In the genomic region with DNA sequence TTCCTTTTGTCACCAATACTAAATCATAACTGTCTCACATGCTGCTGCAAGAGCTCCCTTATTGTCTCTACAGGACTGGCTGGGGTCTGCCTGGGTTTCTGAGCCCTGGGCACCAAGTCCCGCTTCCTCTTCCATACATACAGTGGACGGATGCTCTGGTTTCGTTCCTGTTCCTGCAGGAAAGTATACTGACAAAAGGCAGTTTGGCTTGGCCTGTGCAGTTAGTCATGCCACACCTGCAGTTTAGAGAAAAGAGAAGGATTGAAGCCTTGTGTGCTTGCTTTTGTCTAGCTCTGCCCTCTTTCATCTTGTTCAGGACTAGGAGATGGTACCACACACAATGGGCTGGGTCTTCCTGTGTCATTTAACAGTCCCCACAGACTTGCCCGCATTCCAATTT, we compare ENCODE assay signal across 21 mouse cellular contexts. TPM values are rescaled to one million over a fixed set of nuclear protein-coding genes. Genes with fewer than 3 reads are reported as not detected.
DNase-seq lines count a peak whose midpoint lies in the region; ATAC-seq and TF ChIP-seq lines count a peak whose summit lies in the region.
"Had no signal": no experiment of that assay in that cellular context is flagged by ENCODE, and none has a peak within 500 bp of the region (broad histone marks: within the 10 kb centered on the region; RNA-seq: fewer than 3 reads in every experiment).

No protein-coding gene starts in this region.

- H3K4me2 ChIP-seq in midbrain, embryonic 11.5 days: no peak overlapping the region
- H3K4me2 ChIP-seq in midbrain, embryonic 16.5 days (ENCODE audit: low read length): no peak overlapping the region

- no peak overlapping the region for H3K9ac ChIP-seq in heart, adult 2 months (ENCODE audit: low read depth, low read length)
- no peak overlapping the region for H3K9ac ChIP-seq in midbrain, embryonic 11.5 days (ENCODE audit: low read length)
- no peak overlapping the region for H3K9ac ChIP-seq in midbrain, embryonic 16.5 days (ENCODE audit: low read depth, low read length)

- DNase-seq in heart, adult 11 months: peak; percentile 70
- no peak for DNase-seq in heart, adult 2 months
- DNase-seq in midbrain, embryonic 11.5 days (ENCODE audit: low spot score, missing footprints): peak; percentile 72
- DNase-seq in right cerebral cortex, postnatal 36 days (ENCODE audit: low spot score in 2 of 2): no peak
- DNase-seq in adrenal gland, adult (ENCODE audit: inconsistent age in 2 of 2, low spot score in 1 of 2): no peak
- DNase-seq: adrenal gland, adult 2 months; adrenal gland, adult 8-10 months; adrenal gland, postnatal 25 days; B cell, adult 2 months; cerebellum, adult 11 months; cerebellum, adult 11-12 months; cerebellum, adult 18-20 months; cerebellum, adult 2 months had no signal

- H3K27ac ChIP-seq in heart, adult 2 months: no peak overlapping the region
- H3K27ac ChIP-seq in midbrain, embryonic 11.5 days (ENCODE audit: low read depth, low read length): no peak overlapping the region
- no peak overlapping the region for H3K27ac ChIP-seq in midbrain, embryonic 16.5 days (ENCODE audit: low read length)
- 0 out of 2 replicates have a peak overlapping the region, but pooled peaks have one; percentile 26 for H3K27ac ChIP-seq in brown adipose tissue, adult 24 weeks (replicated peaks; ENCODE audit: low read depth, low read length)

- no peaks in the 10 kb centered on the region for H3K27me3 ChIP-seq in heart, adult 2 months (ENCODE audit: control insufficient read depth, insufficient read depth, low read length)
- H3K27me3 ChIP-seq in midbrain, embryonic 11.5 days (ENCODE audit: control insufficient read depth, insufficient read depth, low read length): no peaks in the 10 kb centered on the region
- no peaks in the 10 kb centered on the region for H3K27me3 ChIP-seq in midbrain, embryonic 16.5 days (ENCODE audit: control insufficient read depth, insufficient read depth, low read depth, low read length)
- H3K27me3 ChIP-seq: Patski had no signal

- peaks cover 5% of the 10 kb centered on the region for H3K36me3 ChIP-seq in heart, adult 2 months (ENCODE audit: control insufficient read depth, insufficient read depth, low read length)
- no peaks in the 10 kb centered on the region for H3K36me3 ChIP-seq in midbrain, embryonic 11.5 days (ENCODE audit: control insufficient read depth, insufficient read depth, low read length)
- H3K36me3 ChIP-seq in midbrain, embryonic 16.5 days (ENCODE audit: control insufficient read depth, insufficient read depth, low read length): no peaks in the 10 kb centered on the region
- H3K36me3 ChIP-seq: G1E had no signal

- ATAC-seq in midbrain, embryonic 11.5 days (ENCODE audit: low FRiP score): no peak
- ATAC-seq in midbrain, embryonic 16.5 days: no peak
- peak; percentile 28 for ATAC-seq in granulocyte monocyte progenitor cell, adult 5-6 weeks (replicated peaks; ENCODE audit: poor library complexity, severe bottlenecking)
- ATAC-seq: activated CD4-positive, CD25-positive, alpha-beta regulatory T cell, adult 4 months; CD4-positive, CD25-positive, alpha-beta regulatory T cell, adult 4 months; Patski had no signal

- H3K4me3 ChIP-seq in heart, adult 2 months: no peak overlapping the region
- H3K4me3 ChIP-seq in midbrain, embryonic 11.5 days (ENCODE audit: low read depth, low read length): no peak overlapping the region
- H3K4me3 ChIP-seq in midbrain, embryonic 16.5 days (ENCODE audit: low read depth, low read length): no peak overlapping the region
- no peak overlapping the region for H3K4me3 ChIP-seq in brown adipose tissue, adult 24 weeks (ENCODE audit: insufficient read depth, low read depth, low read length)

- intact Hi-C loops in heart, adult 2 months (cut with DNase I): no loop called here

- no peak for TF ChIP-seq POLR2A in heart, adult 2 months (IDR thresholded peaks at IDR 0.05; ENCODE audit: insufficient read depth, low read depth, low read length)

- no peak for TF ChIP-seq CTCF in heart, adult 2 months (IDR thresholded peaks at IDR 0.05)

- 68% methylated on average over 4 of the region's 4 CpGs for WGBS in heart, adult 2 months
- WGBS in midbrain, embryonic 11.5 days: 95% methylated on average over 4 of the region's 4 CpGs
- WGBS in midbrain, embryonic 16.5 days: 83% methylated on average over 4 of the region's 4 CpGs

- no peak for TF ChIP-seq EP300 in heart, adult 2 months (IDR thresholded peaks at IDR 0.05; ENCODE audit: insufficient read depth, low read depth, low read length)

- peaks cover 15% of the 10 kb centered on the region for H3K4me1 ChIP-seq in heart, adult 2 months (ENCODE audit: control insufficient read depth, insufficient read depth, low read length)
- H3K4me1 ChIP-seq in midbrain, embryonic 11.5 days (ENCODE audit: control insufficient read depth, insufficient read depth, low read length): no peaks in the 10 kb centered on the region
- H3K4me1 ChIP-seq in midbrain, embryonic 16.5 days (ENCODE audit: control insufficient read depth, insufficient read depth, low read length): 0 out of 2 replicates have a peak, but pooled peaks cover 3% of the 10 kb centered on the region
- H3K4me1 ChIP-seq in brown adipose tissue, adult 24 weeks (ENCODE audit: control insufficient read depth, insufficient read depth, insufficient read length, low read length): peaks cover 16% of the 10 kb centered on the region; the same call in 1 of the 2 replicates

- no peaks in the 10 kb centered on the region for H3K79me2 ChIP-seq in heart, adult 2 months (replicated peaks; ENCODE audit: control insufficient read depth, insufficient read depth, low read length)

- no peaks in the 10 kb centered on the region for H3K9me3 ChIP-seq in midbrain, embryonic 11.5 days (ENCODE audit: control insufficient read depth, low read length)
- H3K9me3 ChIP-seq in midbrain, embryonic 16.5 days (replicated peaks; ENCODE audit: control insufficient read depth, low read length, poor library complexity, severe bottlenecking): no peaks in the 10 kb centered on the region
- H3K9me3 ChIP-seq: G1E had no signal

RNA-seq across cellular contexts. Expression of a gene that starts 41.8 kb away (rescaled TPM):
- total RNA-seq in heart, adult 2 months (2021): 10 to 100 TPM; 48.7 to 48.9 TPM
- polyA plus RNA-seq in heart, adult 2 months (2012; rRNA removed): 5.8 and 15.8 TPM in 2 replicates
- 22.7 and 26.8 TPM in 2 replicates for polyA plus RNA-seq in midbrain, embryonic 11.5 days (2014; fragmentation: Nextera tagmentation; extraction: Ambion mirVana)
- 35.9 and 39.8 TPM in 2 replicates for polyA plus RNA-seq in midbrain, embryonic 16.5 days (2015; fragmentation: Nextera tagmentation; extraction: Ambion mirVana)
- 2.5 and 3.8 TPM in 2 replicates for polyA plus RNA-seq in brown adipose tissue, adult 24 weeks (2012; ENCODE audit: insufficient read depth, insufficient read length, missing spikeins)
- 7.6 and 8.7 TPM in 2 replicates for total RNA-seq in granulocyte monocyte progenitor cell, adult 5-6 weeks (2014; fragmentation: Nextera tagmentation)
- total RNA-seq in granulocyte monocyte progenitor cell, adult 5-6 weeks (2017): 2.5 and 4.1 TPM in 2 replicates
- total RNA-seq: MEL had no signal
- polyA plus RNA-seq: G1E had no signal

Comparison
In these comparisons a context has a peak if more than half of its experiments do, and no peak if none do; other contexts are left out.
1. DNase-seq: peak in heart, adult 11 months (single experiment) and midbrain, embryonic 11.5 days (single experiment); none in heart, adult 2 months (0 of 2), right cerebral cortex, postnatal 36 days (0 of 2) and adrenal gland, adult (0 of 2).